Mouse (Mus musculus) liver (tissue): Measurements from ENCODE around the gene Gstm4.
"Not testable (repeated sequence)": the region's sequence is repeated elsewhere in the genome, so short reads cannot be mapped to it uniquely, and the experiment has no call there.

Experiments
- DNase-seq: peaks from one replicate; pipeline ENCODE4 v3.0.0-alpha.2; 2020; ENCODE audit warnings: mixed read lengths

Gstm4 gene

DNA sequence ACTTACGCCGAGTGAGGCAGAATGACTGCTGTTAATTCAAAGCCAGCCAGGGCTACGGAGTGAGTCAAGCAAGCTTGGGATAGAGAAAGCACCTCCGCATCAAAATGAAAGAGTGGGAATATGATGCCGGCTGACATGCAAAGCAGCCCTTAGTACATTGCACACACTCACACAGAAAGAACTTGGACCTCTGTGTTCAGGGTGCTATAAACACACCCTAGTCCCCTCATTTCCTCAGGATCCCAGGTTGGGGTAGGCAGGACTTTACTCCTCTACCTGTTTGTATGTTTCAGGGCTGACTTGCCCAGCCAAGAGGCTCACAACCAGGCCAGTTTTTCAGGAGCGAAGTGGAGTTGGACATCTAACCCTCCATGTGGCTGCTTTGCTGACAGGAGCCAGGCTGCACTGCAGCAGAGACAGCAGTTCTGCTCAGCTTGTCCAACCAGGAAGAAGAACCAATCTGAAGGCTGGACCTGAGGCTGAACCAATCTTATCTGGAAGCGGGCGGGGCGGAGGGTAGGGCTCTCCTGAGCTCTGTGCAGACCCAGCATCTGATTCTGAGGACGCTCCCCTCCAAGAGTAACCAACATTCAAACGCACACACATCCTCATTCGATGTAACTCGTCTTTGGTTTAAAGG is 24.7 kb upstream of the Gstm4 start:
- DNase-seq, result peak; percentile 67

DNA sequence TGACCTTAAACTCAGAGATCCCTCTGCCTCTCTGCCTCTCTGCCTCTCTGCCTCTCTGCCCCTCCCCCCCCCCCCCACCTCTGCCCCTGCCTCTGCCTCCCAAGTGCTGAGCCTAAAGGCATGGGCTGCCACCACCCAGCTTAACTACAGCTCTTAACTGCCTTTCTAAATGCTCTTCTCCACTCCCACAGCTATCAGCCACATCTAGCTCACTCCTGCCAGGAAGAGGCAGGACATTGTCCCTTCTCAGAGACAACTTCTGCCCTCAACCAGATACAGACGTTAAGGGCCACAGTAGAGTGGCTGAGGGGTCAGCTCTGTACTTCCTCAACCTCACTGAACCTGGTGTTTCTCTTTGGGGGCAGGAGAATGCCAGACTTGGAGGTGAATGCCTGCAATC is 24.1 kb upstream of the Gstm4 start:
- no peak for DNase-seq

DNA sequence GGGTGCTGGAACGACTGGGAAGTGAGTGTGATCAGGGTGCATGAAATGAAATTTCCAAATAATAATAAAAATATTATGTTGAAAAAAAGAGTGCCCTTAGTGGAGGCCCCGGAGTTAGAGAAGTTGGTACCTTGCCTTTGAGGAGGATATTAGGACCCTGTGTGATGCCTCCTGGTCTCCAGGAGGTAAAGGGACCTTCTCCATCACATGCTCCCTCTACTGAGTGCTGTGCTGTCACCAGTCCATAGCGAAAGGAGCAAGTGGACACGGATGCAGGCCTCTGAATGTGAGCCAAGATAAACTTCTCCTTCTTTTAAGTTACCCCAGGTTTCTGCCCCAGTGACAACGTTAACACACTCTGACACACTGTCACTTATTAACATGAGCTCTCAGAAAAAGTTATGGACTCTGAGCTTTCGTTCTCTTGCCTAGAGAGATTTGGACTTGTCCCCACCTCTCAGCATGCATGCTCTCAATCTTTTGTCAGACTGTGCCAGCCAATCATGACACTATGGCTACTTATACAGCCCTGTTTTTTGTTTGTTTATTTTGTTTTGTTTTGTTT is 22.8 kb upstream of the Gstm4 start:
- DNase-seq, result no peak

- DNase-seq, result no peak
Measured at GRCm38 (mm10) chr3:108065551-108065950, 20.9 kb upstream of the Gstm4 start.

GRCm38 (mm10) chr3:108064672-108065071 is 20.0 kb upstream of the Gstm4 start:
- no peak for DNase-seq

GRCm38 (mm10) chr3:108062648-108063047 is 18.0 kb upstream of the Gstm4 start:
- DNase-seq, result no peak

GRCm38 (mm10) chr3:108061420-108061819 is 16.7 kb upstream of the Gstm4 start:
- DNase-seq, result peak; percentile 57

GRCm38 (mm10) chr3:108050493-108050892 is 5.8 kb upstream of the Gstm4 start:
- DNase-seq, result no peak

- DNase-seq, result no peak
Measured at GRCm38 (mm10) chr3:108048306-108048705, 3.6 kb upstream of the Gstm4 start.

DNA sequence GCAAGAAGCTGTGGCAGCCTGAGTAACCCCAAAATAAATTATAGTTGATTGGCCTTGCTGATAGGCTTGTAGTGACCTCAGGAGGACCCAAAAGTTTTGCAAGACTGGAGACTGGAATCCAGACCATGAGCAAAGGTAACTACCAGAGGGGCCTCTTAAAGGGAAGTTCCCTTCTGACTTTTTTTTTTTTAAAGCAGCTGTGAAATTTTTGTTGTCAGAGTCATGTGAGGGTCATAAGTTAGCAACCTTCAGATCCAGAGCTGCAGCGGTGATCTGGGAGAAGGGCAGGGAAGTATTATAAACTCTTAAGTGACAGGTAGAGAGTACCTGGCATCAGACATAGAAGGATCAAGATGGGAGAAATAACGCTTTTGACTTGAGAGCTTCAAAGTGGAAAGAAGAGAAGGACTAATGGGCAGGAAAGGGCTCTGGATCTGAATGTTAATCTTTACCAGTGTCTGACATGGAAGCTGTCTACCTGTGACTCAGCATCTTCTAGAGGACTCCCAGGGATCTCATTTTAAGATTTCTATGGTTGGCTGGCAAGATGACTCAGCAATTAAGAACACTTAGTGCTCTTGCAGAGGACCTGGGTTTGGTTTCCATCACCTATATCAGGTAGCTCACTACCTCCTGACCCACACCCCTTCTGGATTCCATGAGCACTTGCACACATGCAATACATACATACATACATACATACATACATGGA is 2.4 kb upstream of the Gstm4 start:
- no peak for DNase-seq

DNA sequence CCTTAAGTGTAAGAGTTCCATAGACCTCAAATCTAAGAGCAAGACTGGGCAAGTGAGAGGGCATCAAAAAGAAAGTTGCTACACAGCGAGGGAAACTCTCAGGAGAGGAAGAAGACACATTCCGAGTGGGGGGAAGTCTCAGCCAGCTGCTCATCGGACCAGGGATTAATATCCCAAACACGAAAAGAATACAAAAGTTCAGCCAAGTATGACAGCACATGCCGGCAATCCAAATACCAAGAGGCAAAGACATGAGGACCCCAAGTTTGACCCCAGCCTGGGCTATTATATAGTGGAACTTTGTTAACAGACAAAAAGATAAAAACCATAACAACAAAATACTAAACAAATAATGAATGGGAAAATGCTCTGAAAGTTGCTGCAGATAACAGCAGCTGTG is 11.5 kb downstream of the Gstm4 start:
- no peak for DNase-seq

GRCm38 (mm10) chr3:108032113-108032512 is 12.6 kb downstream of the Gstm4 start:
- DNase-seq, result no peak

GRCm38 (mm10) chr3:108028641-108029365 is 15.9 kb downstream of the Gstm4 start:
- DNase-seq, result no peak

DNA sequence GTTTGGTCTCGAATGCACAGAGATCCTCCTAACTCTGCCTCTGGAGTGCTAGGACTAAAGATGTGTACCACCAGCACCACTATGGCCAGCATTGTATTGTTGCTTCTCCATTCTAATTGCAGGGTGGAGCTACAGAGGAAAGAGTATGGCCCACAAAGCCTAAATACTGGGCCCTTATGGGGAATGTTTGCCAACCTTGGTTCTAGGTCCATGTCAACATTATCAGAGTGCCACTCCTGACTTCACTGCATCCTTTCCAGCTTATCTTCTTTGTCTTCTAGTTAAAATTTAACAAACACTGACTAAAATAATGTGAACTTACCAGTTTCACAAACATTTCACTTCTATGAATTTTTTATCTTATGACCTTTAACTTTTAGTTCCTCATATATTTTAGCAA is 18.1 kb downstream of the Gstm4 start:
- no peak for DNase-seq

DNA sequence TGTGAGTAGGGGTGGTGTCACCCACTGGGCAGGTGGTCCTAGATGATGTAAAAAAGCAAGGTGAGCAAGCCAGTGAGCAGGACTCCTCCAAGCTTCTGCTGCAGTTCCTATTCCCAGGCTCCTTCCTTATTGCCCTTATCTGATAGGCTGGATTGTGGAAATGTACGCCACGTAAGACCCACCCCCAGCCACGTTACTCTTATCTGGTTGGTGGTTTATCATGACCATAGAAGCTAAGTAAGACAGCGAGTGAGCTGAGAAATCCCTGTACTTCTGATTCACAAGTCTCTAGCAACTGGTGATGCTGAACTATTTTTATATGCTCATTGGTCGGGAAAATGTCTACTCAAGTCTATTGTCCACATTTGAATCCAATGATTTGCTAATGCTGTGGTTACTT is 18.6 kb downstream of the Gstm4 start:
- no peak for DNase-seq

DNA sequence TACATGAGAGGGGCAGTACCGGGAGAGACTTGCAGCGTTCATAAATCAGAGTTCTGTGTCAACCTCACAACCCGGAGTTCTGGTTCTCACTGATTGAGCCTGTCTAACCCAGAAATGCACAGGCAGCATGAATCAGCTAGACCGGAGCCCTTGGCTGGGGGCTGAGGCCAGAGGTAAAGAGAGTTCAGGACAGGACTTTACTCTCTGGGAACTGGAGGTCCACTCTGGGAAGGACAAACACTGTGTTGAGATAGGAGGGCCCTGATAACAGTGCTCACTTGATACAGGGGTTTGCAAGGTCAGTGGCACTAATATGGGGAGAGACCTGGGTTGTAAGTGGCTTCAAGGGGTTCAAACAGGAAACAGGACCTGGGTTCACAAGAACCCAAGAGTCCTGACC is 19.4 kb downstream of the Gstm4 start:
- DNase-seq, result peak; percentile 33

DNA sequence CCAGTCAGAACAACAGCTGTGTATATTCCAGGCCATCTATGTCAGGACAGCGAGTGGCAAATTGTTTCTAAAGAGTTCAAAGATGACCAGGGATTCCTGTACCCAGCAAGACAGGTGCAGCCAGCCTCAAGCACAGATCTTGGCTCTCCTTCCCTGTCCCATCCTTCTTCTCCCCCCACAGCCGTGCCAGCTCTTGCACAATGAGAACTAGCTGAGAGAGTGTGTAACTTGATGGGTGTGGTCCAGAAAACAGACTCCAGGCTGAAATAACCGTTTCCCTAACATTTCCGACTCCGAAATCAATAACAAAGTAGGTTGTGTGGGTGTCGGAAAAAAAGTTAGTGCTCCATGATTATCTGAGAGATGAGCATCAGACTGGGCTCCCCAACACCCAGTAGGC is 22.0 kb downstream of the Gstm4 start:
- DNase-seq, result peak; percentile 15

GRCm38 (mm10) chr3:108020351-108021022 is 24.2 kb downstream of the Gstm4 start:
- not testable (repeated sequence) for DNase-seq

- DNase-seq, result not testable (repeated sequence)
Measured at GRCm38 (mm10) chr3:108019226-108019625, 25.5 kb downstream of the Gstm4 start.

GRCm38 (mm10) chr3:108018190-108018820 is 26.4 kb downstream of the Gstm4 start:
- DNase-seq, result no peak

GRCm38 (mm10) chr3:108017473-108018189 is 27.1 kb downstream of the Gstm4 start, which contains the start of gene Gstm1:
Gene Gstm1, minus strand, starts transcription at chr3:108017973.
- peak; percentile 87 for DNase-seq

DNA sequence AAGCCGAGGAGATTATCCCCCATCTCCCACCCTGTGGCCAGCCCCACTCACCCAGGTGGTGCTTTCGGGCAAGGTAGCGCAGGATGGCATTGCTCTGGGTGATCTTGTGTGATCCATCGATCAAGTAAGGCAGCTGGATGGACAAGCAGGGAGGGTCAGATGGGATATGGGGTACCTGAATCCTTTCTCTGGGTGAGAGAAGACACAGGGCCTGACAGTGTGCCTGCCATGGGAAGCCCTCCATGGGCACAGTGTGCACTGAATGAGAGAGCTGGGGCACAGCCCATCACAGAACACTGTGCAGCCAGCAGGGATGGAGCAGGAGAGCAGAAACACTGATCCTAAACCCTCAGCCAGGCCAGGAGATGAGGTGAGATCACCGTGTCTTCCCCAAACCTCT is 28.2 kb downstream of the Gstm4 start:
- not testable (repeated sequence) for DNase-seq
